Comparison of ENCODE assay signal across 8 mouse cellular contexts in the genomic region with DNA sequence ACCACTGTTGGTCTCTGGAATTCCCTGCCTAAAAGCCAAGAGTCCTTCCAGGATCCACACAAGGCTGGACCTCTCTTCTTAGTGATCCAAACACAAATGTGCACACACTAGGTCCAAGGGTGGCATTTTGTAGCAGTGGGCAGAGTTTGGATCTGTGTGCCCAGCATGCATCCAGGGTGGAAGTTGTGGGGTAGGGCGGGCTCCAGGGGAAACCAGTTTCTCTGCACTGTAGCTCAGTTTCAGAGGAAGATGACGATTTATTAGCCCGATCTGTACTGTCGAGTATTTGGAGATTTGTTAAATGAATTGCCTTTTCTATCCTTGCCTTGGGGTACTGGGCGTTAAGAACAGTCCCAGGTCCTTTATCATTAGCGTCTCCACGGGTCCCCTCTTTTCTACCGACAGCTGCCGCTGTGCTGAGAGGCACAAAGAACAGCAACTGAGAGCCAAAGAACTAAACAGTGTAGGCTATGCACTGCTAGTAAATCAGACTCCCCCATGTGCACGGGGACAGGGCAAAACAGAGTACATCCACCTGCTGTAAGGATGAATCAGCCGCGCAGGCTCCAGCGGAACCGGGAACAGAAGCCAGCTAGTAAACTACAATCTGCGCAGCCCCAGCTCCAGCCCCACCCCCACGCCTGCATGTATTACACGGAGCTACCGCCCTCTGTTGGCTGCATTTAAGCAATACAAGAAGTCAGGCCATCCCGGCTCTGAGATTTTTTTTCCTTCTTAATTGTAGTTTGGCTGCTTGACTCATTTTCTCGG. TPM values are rescaled to one million over a fixed set of nuclear protein-coding genes. Genes with fewer than 3 reads are reported as not detected.
DNase-seq lines count a peak whose midpoint lies in the region; ATAC-seq lines count a peak whose summit lies in the region.

No protein-coding gene starts in this region.

- peak; percentile 90 for ATAC-seq in intestine, embryonic 15.5 days

- peak overlapping the region; percentile 19 for H3K4me3 ChIP-seq in intestine, embryonic 15.5 days (replicated peaks)

- no peaks in the 10 kb centered on the region for H3K27me3 ChIP-seq in intestine, embryonic 15.5 days (replicated peaks)

- intact Hi-C loops in left cerebral cortex, postnatal 14 days (cut with DNase I), result loop anchor here (1.0 kb wide), 1 partner anchor 65 kb away; no protein-coding TSS in a partner anchor

- no peak overlapping the region for H3K9ac ChIP-seq in intestine, embryonic 15.5 days

- peak overlapping the region; percentile 50 for H3K4me2 ChIP-seq in intestine, embryonic 15.5 days (replicated peaks)

- H3K27ac ChIP-seq in intestine, embryonic 15.5 days, result no peak overlapping the region

- 9% methylated on average over 20 of the region's 20 CpGs for WGBS in intestine, embryonic 15.5 days

- no peaks in the 10 kb centered on the region for H3K4me1 ChIP-seq in intestine, embryonic 15.5 days (replicated peaks)

- no peaks in the 10 kb centered on the region for H3K36me3 ChIP-seq in intestine, embryonic 15.5 days

- no peaks in the 10 kb centered on the region for H3K9me3 ChIP-seq in intestine, embryonic 15.5 days

- peak; percentile 81 to 84 for DNase-seq in adrenal gland, adult 18-20 months (ENCODE audit: low spot score in 2 of 2)
- DNase-seq in embryo, embryonic 11 days, result peak; percentile 95
- DNase-seq in gastrocnemius, postnatal 25 days, result peak; percentile 76
- DNase-seq in left cerebral cortex, postnatal 14 days (ENCODE audit: low spot score in 2 of 2), result peak; percentile 95 to 97
- peak; percentile 90 for DNase-seq in mesoderm, embryonic 11.5 days (ENCODE audit: low read depth, low spot score)
- DNase-seq in right cerebral cortex, postnatal 25 days, result peak; percentile 89
- DNase-seq in yolk sac, embryonic 10.5 days (ENCODE audit: low spot score), result peak; percentile 61

RNA-seq across cellular contexts. Expression of gene Mapre3, which starts 39.7 kb away (rescaled TPM):
- total RNA-seq in adrenal gland, adult 18-20 months (2021), result 10 to 100 TPM; 60.7 to 76.5 TPM
- 10 to 100 TPM; 50.6 to 57.5 TPM for total RNA-seq in gastrocnemius, postnatal 25 days (2021)
- polyA plus RNA-seq in intestine, embryonic 15.5 days (2015; fragmentation: Nextera tagmentation; extraction: Ambion mirVana), result 17.4 and 17.5 TPM in 2 replicates
- 100 to 1,000 TPM; 214 to 218 TPM for total RNA-seq in left cerebral cortex, postnatal 14 days (2021)
